Comparison of ENCODE assay signal across 25 mouse cellular contexts in genomic region chr15:49230846-49231245, GRCm38 (mm10).
DNase-seq lines count a peak whose midpoint lies in the region; ATAC-seq and TF ChIP-seq lines count a peak whose summit lies in the region.
"Had no signal": no experiment of that assay in that cellular context is flagged by ENCODE, and none has a peak within 500 bp of the region (broad histone marks: within the 10 kb centered on the region; RNA-seq: fewer than 3 reads in every experiment).

No protein-coding gene starts in this region.

- H3K36me3 ChIP-seq in hindbrain, postnatal 0 days (ENCODE audit: insufficient read depth, low read length) = no peaks in the 10 kb centered on the region
- H3K36me3 ChIP-seq in hindbrain, embryonic 13.5 days = no peaks in the 10 kb centered on the region
- H3K36me3 ChIP-seq in midbrain, postnatal 0 days (ENCODE audit: insufficient read depth, low read length) = no peaks in the 10 kb centered on the region
- no peaks in the 10 kb centered on the region for H3K36me3 ChIP-seq in midbrain, embryonic 16.5 days (ENCODE audit: control insufficient read depth, insufficient read depth, low read length)
- no peaks in the 10 kb centered on the region for H3K36me3 ChIP-seq in limb, embryonic 14.5 days (ENCODE audit: control insufficient read depth, insufficient read depth, low read length)
- H3K36me3 ChIP-seq: embryonic facial prominence, embryonic 15.5 days; heart, embryonic 12.5 days; heart, embryonic 15.5 days had no signal

- peak; percentile 1 for DNase-seq in hindbrain, postnatal 0 days (ENCODE audit: low spot score)
- DNase-seq in midbrain, postnatal 0 days (ENCODE audit: low spot score) = peak; percentile 4
- peak; percentile 8 for DNase-seq in forelimb bud, embryonic 11.5 days (ENCODE audit: low read depth, low spot score)
- peak; percentile 67 for DNase-seq in limb, embryonic 14.5 days (ENCODE audit: low spot score)
- DNase-seq in thymus, postnatal 36 days = no peak
- DNase-seq in left cerebral cortex, adult 8-10 months (ENCODE audit: low spot score in 2 of 2) = no peak
- DNase-seq: adrenal gland, adult 8-10 months; adrenal gland, postnatal 25 days; cerebellum, adult 18-20 months; cerebellum, adult 9-10 months; cerebellum, postnatal 25 days; forebrain, postnatal 0 days; gastrocnemius, postnatal 25 days; heart, adult 18-20 months; heart, postnatal 10 days; heart, postnatal 36 days had no signal

- ATAC-seq in hindbrain, postnatal 0 days = no peak
- no peak for ATAC-seq in hindbrain, embryonic 13.5 days (ENCODE audit: low FRiP score)
- no peak for ATAC-seq in midbrain, postnatal 0 days (ENCODE audit: low FRiP score)
- ATAC-seq in midbrain, embryonic 16.5 days = no peak
- ATAC-seq in limb, embryonic 14.5 days (ENCODE audit: low FRiP score, low read depth) = no peak
- ATAC-seq: CD4-positive, CD25-positive, alpha-beta regulatory T cell, adult 4 months; forebrain, embryonic 14.5 days; forebrain, postnatal 0 days; hindbrain, embryonic 16.5 days; inflammation-experienced regulatory T-cells, adult 6 months had no signal

- TF ChIP-seq CTCF in hindbrain, postnatal 0 days (IDR thresholded peaks at IDR 0.05; ENCODE audit: low read depth) = no peak
- TF ChIP-seq CTCF in midbrain, postnatal 0 days (IDR thresholded peaks at IDR 0.05) = no peak

- no peak for TF ChIP-seq POLR2A in limb, embryonic 14.5 days (IDR thresholded peaks at IDR 0.05; ENCODE audit: borderline replicate concordance, extremely low read depth, insufficient read depth, insufficient read length)

- no peaks in the 10 kb centered on the region for H3K4me1 ChIP-seq in hindbrain, postnatal 0 days (ENCODE audit: insufficient read depth, low read length)
- H3K4me1 ChIP-seq in hindbrain, embryonic 13.5 days (replicated peaks) = no peaks in the 10 kb centered on the region
- H3K4me1 ChIP-seq in midbrain, postnatal 0 days (ENCODE audit: insufficient read depth, low read length) = no peaks in the 10 kb centered on the region
- no peaks in the 10 kb centered on the region for H3K4me1 ChIP-seq in midbrain, embryonic 16.5 days (ENCODE audit: control insufficient read depth, insufficient read depth, low read length)
- H3K4me1 ChIP-seq in limb, embryonic 14.5 days (ENCODE audit: control insufficient read depth, insufficient read depth, low read length) = no peaks in the 10 kb centered on the region
- H3K4me1 ChIP-seq: embryonic facial prominence, embryonic 15.5 days; heart, embryonic 12.5 days; heart, embryonic 15.5 days had no signal

- H3K9ac ChIP-seq in hindbrain, postnatal 0 days (replicated peaks; ENCODE audit: low read length) = no peak overlapping the region
- no peak overlapping the region for H3K9ac ChIP-seq in hindbrain, embryonic 13.5 days
- H3K9ac ChIP-seq in midbrain, postnatal 0 days (replicated peaks; ENCODE audit: low read length, poor library complexity, severe bottlenecking) = no peak overlapping the region
- no peak overlapping the region for H3K9ac ChIP-seq in midbrain, embryonic 16.5 days (ENCODE audit: low read depth, low read length)
- no peak overlapping the region for H3K9ac ChIP-seq in limb, embryonic 14.5 days (ENCODE audit: low read depth, low read length, severe bottlenecking)
- H3K9ac ChIP-seq: embryonic facial prominence, embryonic 15.5 days; forebrain, postnatal 0 days; heart, embryonic 12.5 days; heart, embryonic 15.5 days had no signal

- H3K4me2 ChIP-seq in hindbrain, postnatal 0 days (ENCODE audit: low read depth, low read length) = no peak overlapping the region
- H3K4me2 ChIP-seq in hindbrain, embryonic 13.5 days = no peak overlapping the region
- no peak overlapping the region for H3K4me2 ChIP-seq in midbrain, postnatal 0 days (ENCODE audit: low read depth, low read length, poor library complexity, severe bottlenecking)
- H3K4me2 ChIP-seq in midbrain, embryonic 16.5 days (ENCODE audit: low read length) = no peak overlapping the region
- no peak overlapping the region for H3K4me2 ChIP-seq in limb, embryonic 14.5 days (replicated peaks; ENCODE audit: low read depth, low read length, severe bottlenecking)
- H3K4me2 ChIP-seq: embryonic facial prominence, embryonic 15.5 days; heart, embryonic 12.5 days; heart, embryonic 15.5 days had no signal

- no peaks in the 10 kb centered on the region for H3K9me3 ChIP-seq in hindbrain, postnatal 0 days (ENCODE audit: low read length)
- no peaks in the 10 kb centered on the region for H3K9me3 ChIP-seq in hindbrain, embryonic 13.5 days
- H3K9me3 ChIP-seq in midbrain, postnatal 0 days (ENCODE audit: low read length) = no peaks in the 10 kb centered on the region
- no peaks in the 10 kb centered on the region for H3K9me3 ChIP-seq in midbrain, embryonic 16.5 days (replicated peaks; ENCODE audit: control insufficient read depth, low read length, poor library complexity, severe bottlenecking)
- no peaks in the 10 kb centered on the region for H3K9me3 ChIP-seq in limb, embryonic 14.5 days (ENCODE audit: control insufficient read depth, low read length)
- H3K9me3 ChIP-seq: embryonic facial prominence, embryonic 15.5 days; heart, embryonic 12.5 days; heart, embryonic 15.5 days had no signal

- H3K27ac ChIP-seq in hindbrain, postnatal 0 days = no peak overlapping the region
- H3K27ac ChIP-seq in hindbrain, embryonic 13.5 days = no peak overlapping the region
- H3K27ac ChIP-seq in midbrain, postnatal 0 days (ENCODE audit: low read depth, low read length) = no peak overlapping the region
- H3K27ac ChIP-seq in midbrain, embryonic 16.5 days (ENCODE audit: low read length) = no peak overlapping the region
- H3K27ac ChIP-seq in limb, embryonic 14.5 days (replicated peaks; ENCODE audit: low read depth, low read length) = no peak overlapping the region
- H3K27ac ChIP-seq: embryonic facial prominence, embryonic 15.5 days; heart, embryonic 15.5 days had no signal

- no peaks in the 10 kb centered on the region for H3K27me3 ChIP-seq in hindbrain, postnatal 0 days (ENCODE audit: insufficient read depth, low read length)
- H3K27me3 ChIP-seq in hindbrain, embryonic 13.5 days = no peaks in the 10 kb centered on the region
- H3K27me3 ChIP-seq in midbrain, postnatal 0 days (ENCODE audit: insufficient read depth, low read length) = no peaks in the 10 kb centered on the region
- no peaks in the 10 kb centered on the region for H3K27me3 ChIP-seq in midbrain, embryonic 16.5 days (ENCODE audit: control insufficient read depth, insufficient read depth, low read depth, low read length)
- H3K27me3 ChIP-seq in limb, embryonic 14.5 days (ENCODE audit: control insufficient read depth, insufficient read depth, low read length) = no peaks in the 10 kb centered on the region
- H3K27me3 ChIP-seq: embryonic facial prominence, embryonic 15.5 days; heart, embryonic 12.5 days; heart, embryonic 15.5 days had no signal

- H3K4me3 ChIP-seq in hindbrain, postnatal 0 days (ENCODE audit: low read length) = no peak overlapping the region
- no peak overlapping the region for H3K4me3 ChIP-seq in hindbrain, embryonic 13.5 days
- H3K4me3 ChIP-seq in midbrain, postnatal 0 days (ENCODE audit: low read depth, low read length) = no peak overlapping the region
- H3K4me3 ChIP-seq in midbrain, embryonic 16.5 days (ENCODE audit: low read depth, low read length) = no peak overlapping the region
- no peak overlapping the region for H3K4me3 ChIP-seq in limb, embryonic 14.5 days (replicated peaks; ENCODE audit: low read length)
- H3K4me3 ChIP-seq: embryonic facial prominence, embryonic 15.5 days; heart, embryonic 12.5 days; heart, embryonic 15.5 days had no signal

Comparison
In these comparisons a context has a peak if more than half of its experiments do, and no peak if none do; other contexts are left out.
1. DNase-seq: peak in hindbrain, postnatal 0 days (single experiment), midbrain, postnatal 0 days (single experiment), forelimb bud, embryonic 11.5 days (single experiment) and limb, embryonic 14.5 days (single experiment); none in thymus, postnatal 36 days (0 of 2) and left cerebral cortex, adult 8-10 months (0 of 2).